Mouse (Mus musculus) embryonic facial prominence, embryonic 10.5 days (tissue): ENCODE measurements at regions not wholly inside any gene's neighbourhood (a gene's known extent, or its start where the extent isn't known, plus 50 kb on each side); places are given as distances from the start of the nearest gene placed in this dataset.

Source experiments
- DNase-seq: peaks from one replicate; pipeline ENCODE4 v3.0.0-alpha.2; 2017; ENCODE audit warnings: low spot score
- H3K27ac ChIP-seq: fragments of 300-500 bp; sonication (generic); replicated peaks from 2 replicates; pipeline ENCODE4 v1.5.1; 2016; ENCODE audit warnings: mild to moderate bottlenecking
- H3K27me3 ChIP-seq: fragments of 300-500 bp; sonication (generic); replicated peaks from 2 replicates; pipeline ENCODE4 v1.6.1; 2016; ENCODE audit warnings: low read depth, mild to moderate bottlenecking; ENCODE audit not compliant: poor library complexity, severe bottlenecking
- H3K36me3 ChIP-seq: fragments of 300-500 bp; sonication (generic); replicated peaks from 2 replicates; pipeline ENCODE4 v1.6.1; 2016; ENCODE audit warnings: mild to moderate bottlenecking, moderate library complexity
- H3K4me1 ChIP-seq: fragments of 300-500 bp; sonication (generic); 2 replicates; pipeline ENCODE4 v1.6.1; 2016
- H3K4me3 ChIP-seq: fragments of 300-500 bp; sonication (generic); 2 replicates; pipeline ENCODE4 v1.5.1; 2016; ENCODE audit warnings: mild to moderate bottlenecking, moderate library complexity
- H3K9me3 ChIP-seq: fragments of 300-500 bp; sonication (generic); 2 replicates; pipeline ENCODE4 v1.6.1; 2016; ENCODE audit warnings: mild to moderate bottlenecking
- WGBS: fragments of 180-500 bp; shearing (Covaris S2); methylation state at CpG from one replicate; pipeline ENCODE4 v1.1.7; 2016; 5-methylcytosine and 5-hydroxymethylcytosine counted together

DNA sequence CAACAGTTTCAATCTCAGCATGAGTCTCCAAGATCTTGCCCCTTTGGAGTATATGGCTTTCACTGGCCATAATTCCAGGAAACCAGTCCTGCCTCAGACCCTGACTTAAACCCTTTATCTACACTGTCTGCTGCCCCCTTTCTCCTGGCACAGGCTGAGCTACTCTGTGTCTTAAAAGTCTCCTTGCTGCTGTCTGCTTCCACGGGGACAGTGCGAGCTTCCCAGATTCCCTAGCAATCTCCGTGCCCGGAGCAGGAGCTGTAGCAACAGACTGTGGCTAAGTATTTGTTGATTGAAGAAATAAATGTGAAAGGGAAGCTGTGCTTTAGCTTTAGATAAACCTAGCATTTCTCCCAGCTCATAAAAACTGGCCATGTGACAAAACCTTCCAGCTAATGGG is 95.2 kb upstream of the Ptch1 start:
- WGBS: 12% methylated on average over 4 of the region's 4 CpGs
- peaks cover 31% of the 10 kb centered on the region for H3K27me3 ChIP-seq
- H3K4me1 ChIP-seq: peaks cover 19% of the 10 kb centered on the region
- no peak overlapping the region for H3K4me3 ChIP-seq
- H3K27ac ChIP-seq: peak overlapping the region; percentile 21; the same call in 1 of the 2 replicates
- H3K36me3 ChIP-seq: no peaks in the 10 kb centered on the region
- H3K9me3 ChIP-seq: no peaks in the 10 kb centered on the region
- no peak for DNase-seq

DNA sequence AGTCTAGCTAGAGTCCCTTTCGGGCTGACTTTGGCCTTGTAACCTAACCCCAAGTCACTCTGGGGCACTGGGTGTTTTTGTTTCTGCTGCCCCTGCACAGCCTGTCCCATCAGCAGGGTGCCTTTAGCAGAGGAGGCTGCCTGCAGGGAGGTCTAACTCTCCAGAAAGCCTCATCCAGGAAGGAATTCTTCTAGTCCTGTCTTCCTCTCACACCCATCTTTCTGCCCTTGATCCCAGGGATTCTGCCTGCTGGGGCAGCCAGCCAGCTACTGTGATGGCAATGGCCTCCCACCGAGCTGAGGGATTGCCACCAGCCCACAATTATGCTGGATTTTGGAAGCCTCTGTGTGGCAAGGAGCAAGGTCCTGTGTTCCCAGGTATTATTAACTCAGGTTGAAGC is 95.6 kb upstream of the Ptch1 start:
- H3K4me1 ChIP-seq: peaks cover 19% of the 10 kb centered on the region
- H3K4me3 ChIP-seq: no peak overlapping the region
- 2% methylated on average over 2 of the region's 2 CpGs for WGBS
- peak; percentile 14 for DNase-seq
- peaks cover 31% of the 10 kb centered on the region for H3K27me3 ChIP-seq
- H3K36me3 ChIP-seq: no peaks in the 10 kb centered on the region
- no peaks in the 10 kb centered on the region for H3K9me3 ChIP-seq
- H3K27ac ChIP-seq: peak overlapping the region; percentile 21; the same call in 1 of the 2 replicates

DNA sequence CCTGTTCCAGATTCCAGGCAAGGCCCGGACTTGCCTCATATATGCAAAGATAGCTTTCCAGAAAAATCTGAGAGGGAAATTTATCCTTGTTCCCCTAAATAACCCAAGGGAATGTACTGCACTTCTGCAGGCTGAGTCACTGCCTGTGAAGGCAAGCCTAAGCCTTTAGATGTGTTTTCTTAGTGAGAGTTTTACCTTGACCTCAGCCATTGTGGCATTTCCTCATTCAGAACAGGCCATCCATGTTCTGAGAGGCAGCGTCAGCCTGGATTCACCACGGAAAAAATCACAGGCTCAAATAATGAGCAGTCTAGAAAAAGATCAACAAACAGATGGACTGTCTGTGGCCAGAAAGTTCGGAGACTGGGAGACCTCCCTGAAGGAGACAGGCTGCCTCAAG is 99.0 kb upstream of the Ptch1 start:
- DNase-seq: no peak
- Histone ChIP-seq H3K27me3 (peaks cover 22% of the 10 kb centered on the region), H3K4me1 (peaks cover 19% of the 10 kb centered on the region), H3K9me3 (no peaks in the 10 kb centered on the region), H3K36me3 (no peaks in the 10 kb centered on the region), H3K27ac (no peak overlapping the region), H3K4me3 (no peak overlapping the region)
- WGBS: 67% methylated on average over 4 of the region's 4 CpGs

DNA sequence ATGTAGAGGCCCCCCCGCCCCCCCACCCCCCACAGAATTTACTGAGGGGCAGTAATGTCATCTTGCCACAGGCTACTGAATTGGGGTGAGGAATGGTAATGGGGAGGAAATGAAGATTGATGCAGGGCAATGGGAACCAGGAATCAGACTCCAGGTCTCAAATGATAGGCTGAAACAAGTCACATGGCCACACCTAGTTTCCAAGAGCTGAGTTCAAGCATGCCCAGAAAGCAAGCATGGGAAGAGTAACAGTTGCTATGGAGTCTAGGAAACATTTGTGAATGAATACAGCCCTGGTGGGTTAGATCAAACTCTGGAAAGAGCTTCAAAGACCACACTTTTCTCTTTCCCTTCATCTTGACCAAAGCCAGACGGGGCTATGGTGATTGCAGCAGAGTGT is 104.3 kb upstream of the Ptch1 start:
- no peak for DNase-seq
- Histone ChIP-seq H3K27me3 (no peaks in the 10 kb centered on the region), H3K36me3 (no peaks in the 10 kb centered on the region), H3K9me3 (no peaks in the 10 kb centered on the region), H3K4me3 (no peak overlapping the region), H3K4me1 (no peaks in the 10 kb centered on the region), H3K27ac (no peak overlapping the region)
- 65% methylated on average over 2 of the region's 2 CpGs for WGBS

DNA sequence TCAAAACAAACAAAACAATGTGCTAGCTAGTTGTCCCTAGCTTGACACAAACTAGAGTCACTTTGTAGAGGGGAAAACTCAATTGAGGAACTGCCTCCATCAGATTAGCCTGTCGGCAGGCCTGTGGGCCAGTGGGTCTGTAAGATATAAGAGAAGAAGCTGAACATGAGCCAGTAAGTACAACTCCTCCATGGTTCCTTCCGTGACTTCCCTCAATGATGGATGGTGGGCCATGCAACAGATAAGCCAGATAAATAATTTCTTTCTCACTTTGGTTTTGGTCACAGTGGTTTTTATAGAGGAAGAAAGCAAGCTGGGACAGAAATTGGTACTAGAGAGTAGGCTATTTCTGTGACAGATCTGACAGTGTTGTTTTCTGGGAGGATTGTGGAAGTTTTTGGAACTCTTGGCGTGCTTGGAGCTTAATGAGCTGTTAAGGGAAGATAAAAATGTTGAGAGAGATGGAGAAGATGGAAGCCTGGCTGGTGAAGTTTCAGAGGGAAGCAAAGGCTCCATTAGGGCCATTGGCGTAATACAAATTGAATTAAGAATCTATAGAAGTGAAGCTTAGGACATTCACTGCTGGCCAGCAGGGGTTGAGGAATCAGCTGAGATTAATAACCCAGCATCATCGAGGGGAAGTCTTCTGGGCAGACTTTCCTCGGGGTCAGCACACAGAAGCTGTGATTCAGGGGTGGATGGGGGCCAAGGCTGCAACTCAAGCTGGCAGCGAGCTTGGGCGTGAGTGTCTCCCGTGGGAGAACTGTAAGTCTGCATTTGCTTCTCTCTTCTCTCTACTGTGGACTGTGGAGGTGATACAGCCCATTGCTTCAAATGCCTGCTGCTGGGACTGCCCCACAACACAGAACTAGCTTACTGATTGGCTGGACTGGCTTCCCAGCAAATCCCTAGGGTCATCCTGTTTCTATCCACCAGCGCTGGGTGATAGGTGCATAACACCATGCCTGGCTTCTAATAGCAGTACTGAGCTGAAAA is 105.2 kb upstream of the Ptch1 start:
- WGBS: 81% methylated on average over 10 of the region's 10 CpGs
- no peaks in the 10 kb centered on the region for H3K4me1 ChIP-seq

DNA sequence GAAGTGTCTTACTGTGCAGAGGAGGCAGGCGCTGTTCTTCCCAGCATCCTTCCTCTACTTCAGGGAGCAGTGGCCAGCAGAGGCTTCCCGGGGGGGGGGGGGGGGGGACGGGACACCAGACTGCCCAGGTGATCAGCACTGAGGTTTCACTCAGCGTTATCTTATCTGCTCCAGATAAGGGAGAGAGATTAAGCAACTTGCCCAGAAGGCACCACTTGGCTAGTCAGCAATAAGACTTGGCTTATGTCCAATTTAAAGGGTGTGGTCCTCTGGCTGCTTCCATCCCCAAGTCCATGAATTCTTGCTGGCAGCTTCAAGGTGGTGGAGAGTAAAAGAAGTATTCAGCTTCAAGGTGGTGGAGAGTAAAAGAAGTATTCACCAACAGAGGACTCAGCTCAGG is 108.9 kb upstream of the Ptch1 start:
- Histone ChIP-seq H3K27me3 (no peaks in the 10 kb centered on the region), H3K27ac (no peak overlapping the region), H3K9me3 (no peaks in the 10 kb centered on the region), H3K36me3 (no peaks in the 10 kb centered on the region), H3K4me3 (no peak overlapping the region), H3K4me1 (no peaks in the 10 kb centered on the region)
- DNase-seq: no peak
- 55% methylated on average over 4 of the region's 4 CpGs for WGBS

More for the DNA sequence above, 105.2 kb upstream of the Ptch1 start:
- DNase-seq: no peak
- H3K27ac ChIP-seq: no peak overlapping the region
- no peaks in the 10 kb centered on the region for H3K9me3 ChIP-seq
- H3K27me3 ChIP-seq: no peaks in the 10 kb centered on the region
- no peak overlapping the region for H3K4me3 ChIP-seq
- no peaks in the 10 kb centered on the region for H3K36me3 ChIP-seq

DNA sequence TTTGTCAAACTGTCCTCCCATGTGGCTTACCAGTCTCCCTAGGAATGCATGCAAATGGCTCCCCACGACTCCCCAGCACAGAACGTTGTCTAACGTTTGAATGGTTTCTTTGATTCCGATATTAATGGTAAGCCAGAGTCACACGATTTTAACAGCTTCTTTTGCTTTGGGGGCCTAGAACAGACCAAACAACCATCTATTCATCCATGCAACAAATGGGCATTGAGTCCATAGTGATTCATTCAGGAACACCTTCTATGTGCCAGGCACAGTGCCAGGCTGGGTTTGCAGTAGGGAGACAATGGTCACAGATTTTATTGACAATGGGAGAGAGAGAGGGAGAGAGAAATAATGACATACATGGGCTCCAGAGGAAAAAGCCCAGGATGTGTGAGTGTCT is 118.6 kb upstream of the Ptch1 start:
- DNase-seq: no peak
- Histone ChIP-seq H3K4me3 (no peak overlapping the region), H3K27ac (no peak overlapping the region), H3K9me3 (no peaks in the 10 kb centered on the region), H3K27me3 (no peaks in the 10 kb centered on the region), H3K4me1 (peaks cover 12% of the 10 kb centered on the region; the same call in 1 of the 2 replicates), H3K36me3 (no peaks in the 10 kb centered on the region)
- WGBS: 84% methylated on average over 5 of the region's 5 CpGs

DNA sequence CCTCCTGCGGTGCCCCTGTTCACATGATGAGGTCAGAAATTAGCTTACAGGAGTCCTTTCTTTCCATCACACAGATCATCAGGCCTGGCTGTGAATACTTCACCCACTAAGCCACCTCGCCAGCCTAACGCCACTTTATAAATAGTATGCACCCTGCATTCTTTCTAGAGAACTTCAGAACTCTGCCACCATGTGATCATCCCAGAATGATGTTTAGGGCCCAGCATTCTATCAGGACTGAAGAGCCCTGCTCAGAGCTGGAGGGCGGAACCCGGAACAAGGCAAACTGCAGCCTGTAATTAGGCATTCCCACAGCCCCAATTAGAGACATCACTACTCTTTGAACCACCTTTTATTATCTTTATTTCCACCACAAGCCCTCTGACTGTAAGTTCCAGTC is 120.2 kb upstream of the Ptch1 start:
- DNase-seq: no peak
- H3K36me3 ChIP-seq: no peaks in the 10 kb centered on the region
- H3K27ac ChIP-seq: no peak overlapping the region
- no peaks in the 10 kb centered on the region for H3K9me3 ChIP-seq
- 77% methylated on average over 5 of the region's 5 CpGs for WGBS
- no peak overlapping the region for H3K4me3 ChIP-seq
- H3K27me3 ChIP-seq: no peaks in the 10 kb centered on the region
- peaks cover 12% of the 10 kb centered on the region; the same call in 1 of the 2 replicates for H3K4me1 ChIP-seq

DNA sequence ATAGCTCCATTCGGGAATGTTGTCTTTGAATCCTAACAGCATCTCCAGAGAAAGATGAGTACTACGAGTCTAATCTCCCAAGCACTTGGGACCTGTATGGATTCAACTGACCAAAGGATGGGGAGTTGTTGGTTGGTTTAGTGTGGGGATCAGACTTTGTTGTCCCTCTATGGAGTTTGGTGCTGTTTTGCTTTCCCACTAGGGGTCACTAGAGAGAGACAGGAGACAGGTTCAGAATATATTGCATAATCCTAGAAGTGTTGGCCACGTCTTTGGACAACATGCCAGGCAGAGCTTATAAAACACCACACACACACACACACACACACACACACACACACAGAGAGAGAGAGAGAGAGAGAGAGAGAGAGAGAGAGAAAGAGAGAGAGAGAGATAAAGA is 118.6 kb upstream of the Ercc6l2 start:
- Histone ChIP-seq H3K4me3 (no peak overlapping the region), H3K9me3 (no peaks in the 10 kb centered on the region), H3K36me3 (no peaks in the 10 kb centered on the region), H3K27ac (no peak overlapping the region), H3K27me3 (no peaks in the 10 kb centered on the region), H3K4me1 (peaks cover 17% of the 10 kb centered on the region)
- WGBS: 70% methylated on average over 3 of the region's 3 CpGs
- no peak for DNase-seq

DNA sequence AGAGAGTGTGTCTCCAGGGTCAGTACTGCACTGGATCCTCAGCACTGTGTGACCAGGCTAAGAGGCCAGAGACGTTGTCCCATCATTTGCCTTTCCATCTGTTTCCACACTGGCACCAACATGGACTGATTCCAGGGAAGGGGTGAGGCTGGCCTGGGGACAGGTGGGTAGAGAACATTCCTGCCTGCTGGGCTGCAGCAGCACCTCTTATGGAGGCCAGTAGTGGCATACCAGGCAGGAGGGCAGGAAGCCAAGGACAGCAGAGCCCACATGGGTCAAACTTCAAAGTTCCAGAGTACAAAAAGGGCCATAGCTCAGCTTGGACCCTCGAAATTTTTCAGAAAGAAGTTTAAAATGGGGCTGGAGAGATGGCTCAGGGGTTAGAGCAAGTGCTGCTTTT is 115.4 kb upstream of the Ercc6l2 start:
- no peak for DNase-seq
- no peak overlapping the region for H3K27ac ChIP-seq
- WGBS: 71% methylated on average over 2 of the region's 2 CpGs

DNA sequence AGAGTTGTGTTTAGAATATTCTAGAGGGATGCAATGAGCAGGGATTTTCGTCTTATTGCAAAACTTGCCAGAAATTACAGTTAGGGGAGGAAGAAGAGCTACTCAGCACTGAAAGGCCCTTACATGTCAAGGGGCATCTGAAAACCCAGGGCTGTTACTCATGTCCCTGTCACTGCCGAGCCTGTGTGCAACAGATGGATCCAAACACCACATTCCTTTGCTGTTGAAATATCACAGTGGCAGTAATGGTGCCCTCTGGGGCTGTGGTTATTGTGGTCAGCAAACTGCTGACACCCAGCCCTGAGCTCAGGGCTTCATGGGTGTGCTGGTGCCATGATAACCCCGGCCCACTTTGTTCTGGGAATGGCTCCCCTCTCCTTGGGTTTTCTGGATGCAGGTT is 114.3 kb upstream of the Ercc6l2 start:
- H3K4me1 ChIP-seq: peaks cover 16% of the 10 kb centered on the region
- H3K27ac ChIP-seq: peak overlapping the region; percentile 61
- H3K27me3 ChIP-seq: no peaks in the 10 kb centered on the region
- DNase-seq: no peak
- WGBS: 66% methylated on average over 3 of the region's 3 CpGs
- no peaks in the 10 kb centered on the region for H3K9me3 ChIP-seq
- H3K4me3 ChIP-seq: no peak overlapping the region
- no peaks in the 10 kb centered on the region for H3K36me3 ChIP-seq

More for the DNA sequence above, 115.4 kb upstream of the Ercc6l2 start:
- Histone ChIP-seq H3K27me3 (no peaks in the 10 kb centered on the region), H3K9me3 (no peaks in the 10 kb centered on the region), H3K36me3 (no peaks in the 10 kb centered on the region), H3K4me1 (peaks cover 16% of the 10 kb centered on the region), H3K4me3 (no peak overlapping the region)

DNA sequence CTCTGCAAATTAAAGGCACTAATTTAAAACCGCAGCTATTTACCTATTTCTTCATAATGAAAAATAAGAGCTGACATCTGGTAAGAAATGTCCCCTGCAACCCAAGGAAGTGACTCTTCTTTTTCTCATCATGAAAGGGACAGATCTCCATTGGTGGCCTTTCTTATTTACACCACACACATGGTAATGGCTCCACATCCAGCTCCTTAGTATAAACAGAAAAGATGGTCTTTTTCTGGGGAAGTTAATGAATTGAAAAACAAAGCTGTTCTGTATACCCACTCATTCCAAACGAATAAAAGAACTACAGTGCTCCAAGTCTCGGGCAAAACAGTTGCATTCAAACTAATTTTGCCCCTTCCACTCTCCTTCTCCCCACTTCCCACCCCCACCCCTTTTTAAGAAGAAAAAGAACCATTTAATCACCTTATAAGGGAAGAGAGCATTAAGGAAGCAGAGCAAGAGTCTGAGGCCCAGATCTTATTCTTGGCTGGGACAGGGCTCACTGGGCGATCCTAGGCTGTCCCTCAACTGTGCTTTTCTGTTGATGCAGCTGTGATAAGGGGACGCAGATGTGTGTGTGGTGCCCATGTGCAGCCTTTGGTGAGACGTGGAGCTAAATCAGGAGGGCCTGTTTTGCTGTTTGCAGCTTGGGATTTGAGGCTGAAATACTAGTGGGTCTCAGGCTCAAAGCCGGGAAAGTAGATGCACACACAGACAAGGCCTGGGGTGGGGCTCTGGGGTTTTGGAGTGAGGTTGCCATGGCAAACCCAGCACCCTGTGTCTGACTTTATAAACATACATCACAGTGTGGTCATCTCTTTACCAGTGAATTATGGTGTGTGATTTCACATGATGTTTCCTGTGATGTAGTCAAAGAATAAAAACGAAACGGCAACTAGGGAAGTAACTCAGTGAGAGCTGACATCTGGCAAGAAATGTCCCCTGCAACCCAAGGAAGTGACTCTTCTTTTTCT is 113.6 kb upstream of the Ercc6l2 start:
- Histone ChIP-seq H3K27me3 (no peaks in the 10 kb centered on the region), H3K36me3 (no peaks in the 10 kb centered on the region), H3K9me3 (no peaks in the 10 kb centered on the region), H3K27ac (peak overlapping the region; percentile 72), H3K4me1 (peaks cover 16% of the 10 kb centered on the region), H3K4me3 (no peak overlapping the region)
- peak; percentile 36 for DNase-seq
- WGBS: 35% methylated on average over 9 of the region's 9 CpGs
